Mouse (Mus musculus) adrenal gland, postnatal 10 days (tissue): ENCODE measurements around the gene Gm3371. TPM values are rescaled to one million over a fixed set of nuclear protein-coding genes. Genes with fewer than 3 reads are reported as not detected.
"Not testable (repeated sequence)": the region's sequence is repeated elsewhere in the genome, so short reads cannot be mapped to it uniquely, and the experiment has no call there.

Experiments used
- DNase-seq: peaks from one replicate; pipeline ENCODE4 v3.0.0; 2021; ENCODE audit warnings: mixed read lengths
- long read RNA-seq, 2 experiments: library from polyadenylated mRNA; stranded (forward); transcript quantifications; one replicate each; pipeline ENCODE4 v2.0.0; 2021
- total RNA-seq, 2 experiments: library from RNA; stranded (reverse); gene quantifications; 2 replicates each; pipeline ENCODE4 v1.2.3; 2021

Gene Gm3371
- total RNA-seq = not detected
- long read RNA-seq, experiment 1 = 0 reads
- long read RNA-seq, experiment 2 = 0 reads

GRCm38 (mm10) chr14:44410588-44410987, at the start of gene Gm3371:
Gm3371 (minus strand) TSS chr14:44410688.
- not testable (repeated sequence) for DNase-seq

- not testable (repeated sequence) for DNase-seq
Observed at GRCm38 (mm10) chr14:44433335-44433734, 22.8 kb upstream of the Gm3371 start, which contains the start of gene Gm8232. Gm8232 (plus strand) TSS chr14:44433635.

GRCm38 (mm10) chr14:44384233-44384632, 26.3 kb downstream of the Gm3371 start:
- not testable (repeated sequence) for DNase-seq

- DNase-seq = not testable (repeated sequence)
Observed at GRCm38 (mm10) chr14:44365057-44365456, 45.4 kb downstream of the Gm3371 start, which contains the start of gene Gm8229. Gm8229 (plus strand) TSS chr14:44365357.

- DNase-seq = not testable (repeated sequence)
Observed at GRCm38 (mm10) chr14:44362301-44362700, 48.2 kb downstream of the Gm3371 start.

GRCm38 (mm10) chr14:44361416-44361815, 49.1 kb downstream of the Gm3371 start:
- DNase-seq = not testable (repeated sequence)

Other genes starting within 250 kb of the Gm3371 start
- not detected for gene Gm8212, start 213.0 kb downstream of the Gm3371 start, total RNA-seq
- not detected for gene 4930503E14Rik, start 197.4 kb downstream of the Gm3371 start, total RNA-seq
- gene Gm8220, start 125.1 kb downstream of the Gm3371 start, total RNA-seq = not detected
- gene Gm5930, start 72.1 kb downstream of the Gm3371 start, total RNA-seq = not detected
- not detected for gene Gm8229, start 45.3 kb downstream of the Gm3371 start, total RNA-seq
- not detected for gene Gm8232, start 22.9 kb upstream of the Gm3371 start, total RNA-seq
- not detected for gene BC061237, start 81.8 kb upstream of the Gm3371 start, total RNA-seq
- not detected for gene Gm17093, start 107.6 kb upstream of the Gm3371 start, total RNA-seq
- not detected for gene Gm8247, start 172.5 kb upstream of the Gm3371 start, total RNA-seq
- not detected for gene Gm5624, start 217.2 kb upstream of the Gm3371 start, total RNA-seq